Mouse (Mus musculus) layer of hippocampus, adult 18-20 months (tissue): Measurements from ENCODE around the gene Coq9. TPM values are rescaled to one million over a fixed set of nuclear protein-coding genes. Genes with fewer than 3 reads are reported as not detected.

ENCODE experiments used
- DNase-seq, 2 experiments: peaks; one replicate each; pipeline ENCODE4 v3.0.0; 2022; ENCODE audit warnings: low spot score in 2 of 2
- long read RNA-seq: library from polyadenylated mRNA; stranded (forward); transcript quantifications from one replicate; pipeline ENCODE4 v2.0.0, GENCODE M21; 2021
- total RNA-seq, 2 experiments: library from RNA; stranded (reverse); gene quantifications; 2 replicates each; pipeline ENCODE4 v1.2.3; 2021

The Coq9 gene
- 10 to 100 TPM; 75.1 to 91.6 TPM for total RNA-seq
- long read RNA-seq, transcript Coq9-201 (9 exons, 1,789 nt), result major isoform, 54 of 70 reads
- long read RNA-seq, partial matches to known transcripts, result 4 of 70 reads
- long read RNA-seq, other reads (novel, unspliced or antisense), result 8 of 70 reads

DNA sequence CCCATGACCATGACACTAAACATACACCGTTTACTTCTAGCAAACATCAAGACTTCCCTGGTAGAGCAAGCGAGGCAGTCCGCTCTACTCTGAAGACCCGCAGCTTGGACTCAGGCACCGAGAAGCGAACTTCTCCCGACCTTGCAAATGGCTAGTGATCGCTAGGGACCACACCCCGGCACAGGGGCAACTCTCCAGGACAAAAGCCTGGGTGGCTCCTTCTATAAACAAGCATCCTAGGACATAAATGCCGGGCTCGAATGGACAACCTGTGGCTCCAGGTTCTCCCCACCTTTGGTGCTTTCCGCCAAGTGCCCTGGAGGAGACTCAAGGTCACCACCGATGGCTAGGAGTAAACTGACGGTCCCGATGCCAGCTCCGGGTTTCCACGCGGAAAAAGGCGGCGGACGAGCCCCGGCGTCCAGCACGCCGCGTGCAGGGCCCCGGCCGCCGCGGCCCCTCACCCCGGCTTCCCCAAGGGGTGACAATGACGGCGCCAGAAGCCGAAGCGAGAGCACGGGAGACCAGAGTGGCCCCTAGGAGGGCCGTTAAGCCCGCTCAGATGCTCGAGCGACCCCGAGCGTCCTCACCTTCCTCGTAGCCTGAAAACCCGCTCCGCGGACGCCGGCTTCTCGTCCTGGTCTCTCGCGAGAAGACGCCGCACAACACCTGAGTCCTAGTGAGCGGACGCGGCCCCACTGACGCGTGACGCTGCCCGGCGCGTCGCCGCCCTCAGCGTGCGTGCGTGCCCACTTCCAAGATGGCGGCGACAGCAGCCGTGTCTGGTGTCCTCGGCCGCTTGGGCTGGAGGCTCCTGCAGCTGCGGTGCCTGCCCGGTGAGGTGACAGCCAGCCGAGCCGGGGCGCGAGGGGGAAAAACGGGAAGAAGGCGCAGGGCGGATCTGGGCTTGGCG is at the start of gene Coq9, which contains the start of gene Ciapin1:
Gene Coq9, plus strand, starts transcription at position 660 of the 913 bp plus-strand sequence.
Gene Ciapin1, minus strand, starts transcription at position 697 of the 913 bp plus-strand sequence.
- DNase-seq, result peak; percentile 93 to 97

DNA sequence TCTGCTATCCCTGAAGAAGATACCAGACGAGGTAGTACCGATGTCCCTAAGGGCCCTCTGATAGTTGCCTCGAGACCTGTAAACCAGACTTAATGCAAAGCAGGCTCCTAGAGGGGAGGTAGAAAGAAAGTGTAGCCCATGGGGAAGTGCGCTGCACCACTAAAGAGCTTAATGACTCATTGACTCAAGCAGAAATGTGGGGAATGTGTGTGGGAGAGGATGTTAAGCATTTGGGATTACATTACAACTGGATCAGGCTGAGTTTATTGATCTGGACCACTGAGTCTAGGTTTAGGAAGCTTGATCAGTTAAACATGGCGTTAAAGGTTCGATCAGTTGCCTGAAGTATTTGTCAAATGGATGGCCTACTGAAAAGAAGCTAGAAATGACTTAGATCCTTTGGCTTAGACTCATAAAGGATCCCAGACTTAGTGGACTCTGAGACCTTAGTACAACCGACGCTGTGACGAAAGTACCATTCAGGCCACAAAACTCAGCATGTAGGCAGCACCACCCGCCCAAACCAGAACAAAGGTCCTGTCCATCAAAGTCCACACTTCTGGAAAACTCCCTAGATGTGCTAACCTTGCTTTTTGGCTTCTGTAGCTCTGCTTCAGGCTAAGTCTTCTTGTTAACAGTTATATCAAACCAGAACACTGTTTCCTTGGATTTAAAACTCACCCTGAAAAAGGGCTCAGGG is 48.7 kb upstream of the Coq9 start:
- no peak for DNase-seq

DNA sequence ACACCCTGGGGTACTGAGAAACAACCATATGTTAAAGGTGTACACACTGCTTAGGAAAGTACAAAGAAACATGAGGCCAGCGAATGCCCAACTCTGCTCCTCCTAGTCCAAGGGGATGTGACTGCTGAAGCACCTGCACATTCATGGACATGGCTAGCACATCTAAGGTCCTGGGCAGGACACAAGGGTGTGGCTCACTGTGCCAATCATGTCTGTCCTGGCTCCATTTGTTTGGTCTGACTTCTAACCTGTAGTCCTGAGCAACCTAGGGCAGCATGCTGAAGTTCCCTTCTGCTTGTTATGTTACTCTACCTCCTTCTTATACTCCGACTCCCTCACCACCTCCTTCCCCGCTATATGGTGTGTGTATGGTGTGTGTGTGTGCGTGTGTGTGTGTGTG is 43.8 kb upstream of the Coq9 start:
- no peak for DNase-seq

DNA sequence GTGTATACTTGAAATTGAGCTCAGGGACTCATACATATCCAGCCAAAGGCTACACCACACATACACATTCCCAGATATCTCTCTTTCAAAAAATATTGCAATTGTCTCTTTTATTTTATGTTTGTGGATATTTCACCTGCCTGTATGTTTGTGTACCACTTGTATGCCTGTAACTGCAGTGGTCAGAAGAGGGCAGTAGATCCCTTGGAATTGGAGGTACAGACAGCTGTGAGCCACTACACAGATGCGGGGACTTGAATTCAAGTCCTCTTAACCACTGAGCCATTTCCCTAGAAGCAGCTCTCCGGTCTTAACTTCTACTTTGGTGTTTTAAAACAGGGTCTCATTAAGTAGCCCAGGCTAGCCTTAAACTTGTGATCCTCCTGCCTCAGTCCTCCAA is 43.3 kb upstream of the Coq9 start:
- DNase-seq, result no peak

DNA sequence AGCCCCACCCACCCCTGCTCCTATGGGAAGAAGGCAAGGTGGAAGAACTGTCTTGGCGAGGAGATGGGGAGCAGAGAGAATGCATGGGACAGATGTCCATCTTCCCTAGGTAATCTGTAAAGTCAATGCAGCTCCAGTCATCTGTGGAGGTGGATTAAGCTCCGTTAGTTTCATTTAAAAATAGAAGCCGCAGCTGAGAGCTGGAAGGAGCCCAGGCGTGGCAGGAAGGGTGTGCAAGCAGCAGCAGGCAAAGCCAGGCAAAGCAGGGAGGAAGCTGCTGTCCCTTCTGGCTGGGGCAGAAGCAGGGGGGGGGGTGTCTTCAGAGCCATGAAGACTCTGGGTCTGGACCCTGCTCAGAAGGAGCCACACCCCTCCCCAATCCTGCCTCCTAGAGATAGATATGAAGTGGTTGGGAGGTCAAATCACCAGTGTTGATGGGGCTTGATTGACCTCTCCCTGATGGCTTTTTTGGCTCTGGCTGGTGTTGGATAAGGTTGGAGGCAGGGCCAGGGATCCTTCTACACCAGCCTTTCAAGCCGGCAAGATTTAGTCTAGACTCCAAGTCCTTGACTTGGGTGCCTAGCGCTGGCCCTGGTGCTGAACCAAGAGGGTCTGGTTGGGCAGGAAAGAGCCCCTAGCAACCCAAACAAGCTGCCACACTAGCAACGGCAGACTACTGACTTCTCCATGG is 37.7 kb upstream of the Coq9 start:
- DNase-seq, result peak in 1 of 2 experiments; percentile 56

DNA sequence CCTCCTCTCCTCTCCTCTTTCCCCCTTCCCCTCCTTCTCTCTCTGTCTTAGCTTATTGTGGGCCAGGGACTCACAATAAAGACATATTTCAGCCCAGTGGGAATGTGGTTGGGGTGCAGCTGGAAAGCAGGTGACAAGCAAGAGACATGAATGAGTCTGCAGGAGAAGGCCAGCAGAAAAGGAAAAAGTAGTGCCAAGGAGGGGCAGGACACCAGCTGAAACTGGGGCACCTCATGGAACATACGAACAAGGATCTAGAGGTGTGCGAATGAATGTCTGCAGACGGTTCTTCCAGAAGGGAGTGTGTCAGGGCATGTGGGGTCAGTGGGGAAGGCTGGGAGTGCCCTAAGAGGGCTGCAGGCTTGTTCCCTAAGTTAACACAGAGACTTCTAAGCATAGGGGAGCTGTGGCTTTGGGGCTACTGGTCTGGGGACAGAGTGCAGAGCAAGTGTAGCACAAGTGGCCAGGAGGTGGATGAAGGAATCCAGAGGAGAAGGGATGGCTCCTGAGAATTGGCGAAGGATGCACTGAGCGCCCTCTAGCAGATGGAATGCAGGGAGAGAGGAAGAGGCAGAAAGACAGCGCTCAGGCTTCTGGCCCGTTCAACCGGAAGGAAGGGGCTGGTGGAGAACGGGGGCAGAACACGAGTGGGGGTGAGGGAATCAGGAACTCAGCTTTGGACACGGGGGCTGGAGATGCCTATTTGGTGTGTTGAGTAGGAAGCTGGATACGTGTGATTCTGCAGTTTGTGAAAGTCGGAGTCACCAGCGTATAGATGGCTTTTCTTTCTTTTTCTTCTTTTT is 36.6 kb upstream of the Coq9 start:
- peak in 1 of 2 experiments; percentile 59 for DNase-seq

DNA sequence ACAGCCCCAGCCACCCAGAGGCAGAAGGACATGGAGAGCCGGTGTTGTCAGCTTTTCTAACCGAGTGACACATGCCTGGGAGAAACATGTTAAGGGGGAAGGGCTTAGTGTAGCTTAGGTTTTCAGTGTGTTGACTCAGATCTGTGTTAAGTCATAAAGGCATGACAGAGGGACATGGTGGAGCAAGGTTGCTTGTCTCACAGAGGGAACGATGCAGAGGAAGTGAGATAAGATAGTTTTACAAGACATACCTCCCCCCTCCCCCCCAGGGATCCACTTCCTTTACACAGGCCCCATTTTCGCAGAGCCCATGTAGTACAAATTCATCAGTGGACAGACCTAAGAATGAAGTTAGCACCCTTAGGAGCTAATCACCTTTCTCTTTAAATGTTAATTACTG is 35.7 kb upstream of the Coq9 start:
- no peak for DNase-seq

DNA sequence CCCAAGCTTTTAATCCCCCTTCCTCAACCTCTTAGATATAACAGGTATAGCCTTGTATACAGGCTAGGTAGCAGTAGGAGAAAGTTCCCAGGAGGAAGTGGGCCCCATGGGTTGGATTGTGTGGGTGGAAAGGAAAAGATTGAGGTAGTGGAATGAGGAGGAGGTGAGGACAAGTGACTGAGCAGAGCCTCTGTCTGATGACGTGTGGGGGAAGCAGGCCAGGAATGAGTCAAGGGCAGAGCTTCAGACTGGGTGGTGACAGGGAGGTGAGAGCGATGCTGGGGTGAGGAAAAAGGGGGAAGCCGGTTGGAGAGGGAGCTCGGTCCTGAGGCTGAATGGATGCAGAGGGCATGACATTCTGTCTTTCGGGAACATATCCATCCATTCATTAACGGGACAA is 34.6 kb upstream of the Coq9 start:
- no peak for DNase-seq

DNA sequence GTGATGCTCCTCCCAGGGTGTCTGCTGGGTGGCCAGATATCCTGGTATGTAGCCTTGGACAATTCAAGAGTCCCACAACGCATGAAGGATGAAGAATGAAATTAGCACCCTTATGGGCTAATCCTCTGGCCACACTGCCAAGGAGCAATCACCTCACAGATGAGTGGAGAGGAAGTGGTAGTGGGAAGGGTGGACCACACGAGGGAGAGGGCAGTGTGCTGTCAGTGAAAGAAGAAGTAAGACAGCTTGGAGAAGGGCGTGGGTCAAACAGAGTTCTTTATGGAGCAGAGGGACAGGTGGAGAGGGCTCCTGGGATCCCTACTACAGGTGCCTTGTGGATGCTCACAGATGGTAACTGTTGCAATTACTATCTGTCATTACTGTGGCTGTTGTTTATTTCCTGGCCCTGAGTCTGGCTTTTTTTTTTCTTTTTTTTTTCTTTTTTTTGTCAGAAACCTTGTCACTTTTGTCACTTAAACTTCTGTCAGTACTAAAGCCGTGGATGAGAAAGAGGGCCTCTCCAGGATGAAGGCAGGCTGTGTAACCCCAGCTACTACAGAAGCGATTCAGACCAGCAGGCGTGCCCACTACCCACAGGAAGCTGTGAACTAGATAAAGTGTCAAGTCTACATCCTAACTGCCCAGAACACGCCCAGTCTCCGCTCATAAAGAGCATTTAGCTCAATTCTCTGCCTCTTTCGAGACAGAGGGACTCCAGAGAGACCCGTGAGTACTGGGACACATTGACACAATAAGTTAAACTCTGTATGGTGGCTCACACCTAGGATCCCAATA is 33.4 kb upstream of the Coq9 start:
- no peak for DNase-seq

DNA sequence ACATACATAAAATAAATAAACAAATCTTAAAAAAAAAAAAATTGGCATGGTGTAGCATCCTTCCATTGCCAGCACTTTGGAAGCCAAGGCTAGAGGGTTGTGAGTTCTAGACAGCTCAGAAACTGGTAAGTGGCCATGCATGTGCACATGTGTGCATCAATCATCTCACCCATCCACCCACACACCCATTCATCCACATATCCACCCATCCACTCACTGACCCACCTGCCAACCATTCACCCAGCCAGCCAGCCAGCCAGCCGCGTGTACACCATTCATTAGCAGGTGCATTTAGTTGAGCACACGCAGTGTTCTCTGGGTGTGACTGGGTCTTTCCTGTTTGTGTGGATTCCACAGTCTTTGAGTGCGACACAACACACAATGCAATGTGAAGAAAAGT is 32.3 kb upstream of the Coq9 start:
- no peak for DNase-seq

DNA sequence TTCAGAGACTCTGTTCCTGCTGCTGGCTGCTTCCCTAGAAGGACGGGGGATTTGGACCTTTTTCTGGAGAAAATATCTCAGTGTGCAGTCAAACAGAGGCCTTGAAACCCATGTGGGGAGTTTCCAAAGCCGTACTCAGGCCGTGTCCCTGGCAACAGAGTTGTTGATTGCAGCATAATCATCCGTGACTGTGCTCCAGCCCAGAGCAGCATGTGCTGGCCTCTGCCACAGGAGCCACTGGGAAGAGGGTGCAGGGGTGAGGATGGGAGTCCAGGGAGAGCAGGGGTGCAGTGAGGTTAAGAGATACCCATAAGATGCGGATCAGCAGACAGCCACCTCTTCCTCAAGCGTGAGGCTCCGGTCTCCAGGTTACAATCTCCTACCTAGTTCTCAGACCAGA is 30.6 kb upstream of the Coq9 start:
- no peak for DNase-seq

DNA sequence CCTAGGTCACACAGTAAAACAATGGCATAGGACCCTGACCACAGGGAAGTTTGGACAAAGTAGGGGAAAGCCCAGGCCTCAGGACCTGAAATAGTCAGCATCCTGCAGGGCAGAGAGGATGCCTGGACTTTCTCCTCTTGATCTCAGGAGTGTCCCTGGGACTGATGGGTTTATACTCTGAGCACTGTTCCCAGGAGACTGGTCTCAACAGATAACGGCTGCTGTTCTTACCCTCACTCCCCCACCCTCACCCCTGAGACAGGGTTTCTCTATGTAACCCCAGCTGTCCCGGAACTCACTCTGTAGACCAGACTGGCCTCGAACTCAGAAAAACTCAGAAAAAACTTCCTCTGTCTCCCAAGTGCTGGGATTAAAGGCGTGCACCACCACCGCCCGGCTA is 29.7 kb upstream of the Coq9 start:
- DNase-seq, result no peak

DNA sequence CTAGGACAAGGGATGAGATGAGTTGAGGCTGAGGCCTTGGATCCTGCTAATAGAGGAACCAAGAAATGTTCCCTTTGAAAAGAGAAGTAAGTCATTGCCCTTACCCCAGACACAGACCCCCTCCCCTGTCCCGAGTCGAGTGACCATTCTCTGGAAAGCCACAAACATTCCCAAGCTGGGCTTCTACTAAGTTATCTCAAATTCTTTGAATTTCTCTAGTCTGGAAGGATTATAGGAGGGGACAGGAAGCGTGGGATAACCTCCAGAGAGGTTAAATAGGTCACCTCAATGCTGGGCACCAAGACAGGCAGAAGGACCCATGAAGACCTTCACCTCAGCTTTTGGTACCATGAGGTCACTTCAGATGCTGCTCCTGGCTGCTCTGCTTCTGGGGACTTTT is 28.0 kb upstream of the Coq9 start, which contains the start of gene Ccl17:
Gene Ccl17, plus strand, starts transcription at position 301 of the 400 bp plus-strand sequence.
- DNase-seq, result no peak

DNA sequence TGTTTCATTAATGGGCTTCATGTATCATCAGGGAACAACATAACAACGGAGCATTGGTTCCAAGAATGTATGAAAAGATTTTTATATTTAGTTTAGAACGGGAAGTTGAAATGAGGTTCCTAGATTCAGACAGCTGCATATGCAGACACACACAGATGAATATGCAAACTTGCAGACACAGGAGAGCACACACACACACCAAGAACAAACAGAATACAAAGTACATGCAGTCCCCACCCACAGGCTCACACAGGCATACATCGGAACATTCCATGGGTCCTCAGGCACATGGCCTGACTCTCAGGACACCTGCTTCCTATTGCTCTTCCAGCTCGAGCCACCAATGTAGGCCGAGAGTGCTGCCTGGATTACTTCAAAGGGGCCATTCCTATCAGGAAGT is 27.3 kb upstream of the Coq9 start:
- peak in 1 of 2 experiments; percentile 52 for DNase-seq

DNA sequence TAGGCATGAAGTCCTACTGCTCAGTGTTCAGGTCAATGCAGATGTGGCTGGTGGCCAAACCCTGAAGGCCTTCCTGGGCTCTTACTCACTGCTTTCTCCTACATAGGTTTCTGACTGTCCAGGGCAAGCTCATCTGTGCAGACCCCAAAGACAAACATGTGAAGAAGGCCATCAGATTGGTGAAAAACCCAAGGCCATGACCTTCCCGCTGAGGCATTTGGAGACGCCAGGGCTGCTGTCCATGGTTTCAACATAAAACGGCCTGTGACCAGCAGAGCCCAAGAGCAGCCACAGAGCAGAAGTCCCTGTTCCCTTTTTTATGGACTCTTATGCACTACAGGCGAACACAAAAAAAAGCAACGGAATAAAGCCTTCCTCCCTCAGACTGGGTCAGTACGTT is 26.5 kb upstream of the Coq9 start:
- DNase-seq, result no peak

DNA sequence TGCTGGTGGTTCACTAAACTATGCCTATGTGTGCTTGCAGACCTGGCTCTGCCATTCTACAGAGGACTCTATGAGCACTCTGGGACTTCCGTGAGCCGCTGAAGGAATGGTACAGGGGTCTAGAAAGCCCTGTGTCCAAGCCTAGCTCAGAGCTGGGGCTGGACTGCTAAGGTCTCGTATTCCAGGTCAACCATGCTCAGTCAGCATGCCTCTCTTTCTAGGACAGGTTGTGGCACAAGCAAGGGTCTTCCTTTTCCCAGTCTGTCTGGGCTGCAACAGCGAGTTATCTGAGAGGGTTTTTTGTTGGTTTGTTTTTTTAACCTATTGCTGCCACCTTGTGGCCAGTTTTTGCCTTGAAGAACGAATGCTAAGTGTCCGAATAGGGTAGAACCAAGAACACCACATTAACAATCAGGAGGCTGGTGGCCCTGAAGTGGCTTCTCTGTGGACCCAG is 25.4 kb upstream of the Coq9 start:
- peak; percentile 83 to 98 for DNase-seq

DNA sequence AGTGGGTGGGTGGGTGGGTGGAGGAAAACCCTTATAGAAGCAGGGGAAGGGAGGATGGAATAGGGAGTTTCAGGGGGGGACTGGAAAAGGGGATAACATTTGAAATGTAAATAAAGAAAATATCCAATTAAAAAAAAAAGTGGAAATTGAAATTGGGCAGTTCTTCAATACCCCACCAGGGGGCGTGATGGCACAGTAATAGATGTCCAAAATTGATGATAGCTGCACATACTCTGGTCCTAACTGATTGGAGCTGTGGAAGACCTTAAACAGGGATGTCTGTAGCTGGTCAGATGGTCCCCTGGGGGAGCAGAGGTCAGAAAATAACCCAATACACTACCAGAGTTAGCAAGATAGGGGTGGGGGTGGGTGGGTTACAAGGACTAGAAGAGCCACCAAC is 23.6 kb upstream of the Coq9 start:
- DNase-seq, result peak in 1 of 2 experiments; percentile 59

DNA sequence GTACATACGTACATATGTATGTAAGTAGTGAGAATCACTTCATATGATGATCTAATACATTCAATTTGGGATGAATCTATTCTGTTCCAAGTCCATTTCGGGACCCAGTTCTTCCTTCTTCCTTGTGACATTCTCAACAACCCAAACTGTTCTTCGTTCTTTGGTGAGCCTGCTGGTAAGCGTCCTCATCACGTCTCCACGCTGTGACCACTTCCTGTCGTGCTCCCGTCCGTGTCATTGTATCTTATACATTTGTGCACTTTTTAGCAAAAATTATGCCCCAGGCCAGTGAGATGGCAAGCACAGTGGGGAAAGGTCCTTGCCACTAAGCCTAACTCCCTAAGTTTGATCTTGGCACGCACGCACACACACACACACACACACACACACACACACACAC is 20.2 kb upstream of the Coq9 start:
- DNase-seq, result no peak

DNA sequence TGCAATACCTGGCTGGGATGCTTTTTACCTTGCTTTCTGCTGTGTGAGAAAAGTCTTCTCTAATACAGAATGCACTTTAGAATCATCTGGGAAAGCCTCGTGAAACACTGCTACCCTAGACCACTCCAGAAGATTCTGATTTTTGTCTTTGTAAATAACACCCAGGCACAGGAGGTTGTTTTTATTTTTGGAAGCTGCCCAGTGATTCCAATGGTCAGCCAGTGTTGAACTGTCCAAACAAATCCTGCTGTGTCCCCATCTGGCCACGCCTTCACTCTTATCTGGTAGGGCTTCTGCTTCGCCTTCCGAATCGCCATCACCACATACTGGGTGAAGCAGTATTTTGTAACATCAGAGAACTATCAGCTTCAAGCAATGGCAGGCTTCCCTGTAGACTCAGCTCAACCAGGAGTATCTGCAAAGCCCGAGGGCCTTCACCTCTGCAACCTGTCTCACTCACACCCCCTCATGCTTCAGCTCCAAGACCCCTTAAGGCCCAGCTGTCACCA is 18.4 kb upstream of the Coq9 start:
- no peak for DNase-seq
